Mouse (Mus musculus): ENCODE measurements around the gene Fance.
"Not testable (repeated sequence)": the region's sequence is repeated elsewhere in the genome, so short reads cannot be mapped to it uniquely, and the experiment has no call there.

DNA sequence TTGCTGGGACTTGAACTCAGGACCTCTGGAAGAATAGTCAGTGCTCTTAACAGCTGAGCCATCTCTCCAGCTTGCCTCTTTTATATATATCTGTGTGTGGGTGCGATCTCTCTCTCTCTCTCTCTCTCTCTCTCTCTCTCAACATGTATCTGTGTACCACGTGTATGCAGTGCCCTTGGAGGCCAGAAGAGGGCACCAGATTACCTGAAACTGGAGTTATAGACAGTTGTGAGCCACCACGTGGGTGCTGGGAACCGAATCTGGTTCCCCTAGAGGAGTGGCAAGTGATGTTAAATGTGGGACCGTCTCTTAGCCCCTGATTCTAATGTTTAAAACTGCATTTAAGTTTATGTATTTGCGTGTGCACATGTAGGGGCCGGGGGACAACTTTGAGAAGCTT, 11.1 kb downstream of the Fance start:
- 0 out of 2 replicates have a peak, but pooled peaks have one; percentile 6 for TF ChIP-seq CTCF (IDR thresholded peaks at IDR 0.05; ENCODE audit: low read depth, low read length)
- not testable (repeated sequence) for TF ChIP-seq POLR2A (IDR thresholded peaks at IDR 0.05; ENCODE audit: extremely low read depth, insufficient read depth, low read length)

Measured in liver, adult 2 months (tissue).